Mouse (Mus musculus) heart, adult 9 months (tissue): Measurements from ENCODE around the gene Atxn1l.

ENCODE experiments used
- DNase-seq, 2 experiments: peaks; one replicate each; pipeline ENCODE4 v3.0.0; 2022; ENCODE audit warnings: low spot score in 2 of 2

Atxn1l gene

GRCm38 (mm10) chr8:109731012-109731411, 6.5 kb downstream of the Atxn1l start:
- DNase-seq = no peak

GRCm38 (mm10) chr8:109725106-109725505, 12.4 kb downstream of the Atxn1l start:
- DNase-seq = no peak

- DNase-seq = no peak
These were observed 22.6 kb downstream of the Atxn1l start for GRCm38 (mm10) chr8:109714961-109715360.

GRCm38 (mm10) chr8:109712521-109712920, 25.0 kb downstream of the Atxn1l start:
- no peak for DNase-seq

GRCm38 (mm10) chr8:109707921-109708320, 29.6 kb downstream of the Atxn1l start:
- DNase-seq = no peak

GRCm38 (mm10) chr8:109706874-109707237, 30.7 kb downstream of the Atxn1l start:
- DNase-seq = peak; percentile 53 to 60

- peak in 1 of 2 experiments; percentile 16 for DNase-seq
These were observed 31.3 kb downstream of the Atxn1l start for GRCm38 (mm10) chr8:109706076-109706873.

- peak; percentile 93 for DNase-seq
These were observed 32.0 kb downstream of the Atxn1l start, which contains the start of gene Zfp821 for GRCm38 (mm10) chr8:109705320-109706075. TSS of gene Zfp821 (plus strand) at chr8:109705546.

- DNase-seq = no peak
These were observed 32.8 kb downstream of the Atxn1l start for GRCm38 (mm10) chr8:109704565-109705319.

GRCm38 (mm10) chr8:109698477-109698876, 39.1 kb downstream of the Atxn1l start:
- no peak for DNase-seq

GRCm38 (mm10) chr8:109697754-109698153, 39.8 kb downstream of the Atxn1l start:
- no peak for DNase-seq

- no peak for DNase-seq
These were observed 43.4 kb downstream of the Atxn1l start for GRCm38 (mm10) chr8:109694154-109694553.

- peak; percentile 97 to 98 for DNase-seq
These were observed 44.2 kb downstream of the Atxn1l start, which contains the start of gene Ist1 for GRCm38 (mm10) chr8:109693146-109693900. TSS of gene Ist1 (minus strand) at chr8:109693260.

- no peak for DNase-seq
These were observed 44.9 kb downstream of the Atxn1l start for GRCm38 (mm10) chr8:109692443-109693145.

- DNase-seq = no peak
These were observed 45.8 kb downstream of the Atxn1l start for GRCm38 (mm10) chr8:109691769-109692168.

GRCm38 (mm10) chr8:109687248-109687647, 50.3 kb downstream of the Atxn1l start:
- peak in 1 of 2 experiments; percentile 12 for DNase-seq

GRCm38 (mm10) chr8:109682120-109682519, 55.4 kb downstream of the Atxn1l start:
- peak in 1 of 2 experiments; percentile 10 for DNase-seq

GRCm38 (mm10) chr8:109681535-109681934, 56.0 kb downstream of the Atxn1l start:
- no peak for DNase-seq
